16 mouse cellular contexts compared by ENCODE assay signal in genomic region chr6:48821991-48822785, GRCm38 (mm10). TPM values are rescaled to one million over a fixed set of nuclear protein-coding genes. Genes with fewer than 3 reads are reported as not detected.
DNase-seq lines count a peak whose midpoint lies in the region; ATAC-seq and TF ChIP-seq lines count a peak whose summit lies in the region.
"Not testable (repeated sequence)": the region's sequence is repeated elsewhere in the genome, so short reads cannot be mapped to it uniquely, and the experiment has no call there.
"Had no signal": no experiment of that assay in that cellular context is flagged by ENCODE, and none has a peak within 500 bp of the region (broad histone marks: within the 10 kb centered on the region; RNA-seq: fewer than 3 reads in every experiment).

No protein-coding gene starts in this region.

- peak; percentile 38 for TF ChIP-seq CTCF in Patski (IDR thresholded peaks at IDR 0.05)
- TF ChIP-seq CTCF in kidney, adult 2 months (conservative IDR thresholded peaks at IDR 0.05; ENCODE audit: insufficient read depth, insufficient read length, low read depth, low read length); lung, postnatal 0 days (IDR thresholded peaks at IDR 0.05): not testable (repeated sequence)

- not testable (repeated sequence) for TF ChIP-seq POLR2A in kidney, adult 2 months (IDR thresholded peaks at IDR 0.05; ENCODE audit: low read depth, low read length)

- H3K4me1 ChIP-seq in intestine, embryonic 14.5 days (replicated peaks; ENCODE audit: control insufficient read depth, insufficient read depth, low read length); lung, postnatal 0 days (ENCODE audit: insufficient read depth, low read depth, low read length): not testable (repeated sequence)
- peaks cover 15% of the 10 kb centered on the region for H3K4me1 ChIP-seq in kidney, adult 2 months (ENCODE audit: control insufficient read depth, insufficient read depth, low read length)

- not testable (repeated sequence) for H3K4me3 ChIP-seq in intestine, embryonic 14.5 days (ENCODE audit: low read depth, low read length); kidney, adult 2 months (ENCODE audit: insufficient read depth, low read depth, low read length); lung, postnatal 0 days (ENCODE audit: low read depth, low read length)

- in situ Hi-C loops in Patski (cut with MboI; ENCODE audit: low pct_unique_long_range_greater_than_20kb), result not testable (repeated sequence)

- not testable (repeated sequence) for H3K36me3 ChIP-seq in intestine, embryonic 14.5 days (ENCODE audit: control insufficient read depth, insufficient read depth, low read length); kidney, adult 2 months (ENCODE audit: control insufficient read depth, insufficient read depth, low read length); lung, postnatal 0 days (ENCODE audit: insufficient read depth, low read length)

- 85% methylated on average over 7 of the region's 7 CpGs for WGBS in intestine, embryonic 14.5 days
- 56% methylated on average over 7 of the region's 7 CpGs for WGBS in kidney, adult 2 months
- WGBS in lung, postnatal 0 days, result 66% methylated on average over 7 of the region's 7 CpGs

- POLR2A ChIA-PET in Patski (lab: Charles Lee), result interaction anchor here (0.9 to 2.4 kb wide), 5 partner anchors 8 to 195 kb away, joined by 4 to 8 read pairs (median 7); partner anchors contain the start of genes Tmem176a and Tmem176b

- H3K27me3 ChIP-seq in Patski; intestine, embryonic 14.5 days (replicated peaks; ENCODE audit: control insufficient read depth, insufficient read depth, low read length); kidney, adult 2 months (replicated peaks; ENCODE audit: control insufficient read depth, insufficient read depth, low read length); lung, postnatal 0 days (replicated peaks; ENCODE audit: insufficient read depth, low read length): not testable (repeated sequence)

- CTCF ChIA-PET in Patski (lab: Charles Lee), result interaction anchor here (1.1 to 14.5 kb wide), 2 partner anchors 19 to 36 kb away, joined by 4 to 112 read pairs; partner anchors contain the start of genes Tmem176a and Tmem176b

- not testable (repeated sequence) for H3K9me3 ChIP-seq in intestine, embryonic 14.5 days (ENCODE audit: control insufficient read depth, low read length); lung, postnatal 0 days (ENCODE audit: low read length)

- not testable (repeated sequence) for ATAC-seq in Patski; intestine, embryonic 14.5 days (replicated peaks; ENCODE audit: low FRiP score, low TSS enrichment, low read depth); lung, postnatal 0 days

- DNase-seq in Patski (ENCODE audit: low read depth, low spot score), result peak; percentile 35
- peak; percentile 28 for DNase-seq in intestine, embryonic 14.5 days (ENCODE audit: low spot score)
- peak; percentile 86 for DNase-seq in kidney, adult 2 months
- peak; percentile 85 for DNase-seq in kidney, adult 9 months
- peak; percentile 50 for DNase-seq in kidney, postnatal 14 days
- peak; percentile 42 to 68 for DNase-seq in kidney, postnatal 36 days
- peak; percentile 64 for DNase-seq in lung, postnatal 0 days (ENCODE audit: low spot score)
- DNase-seq in lung, postnatal 36 days, result peak; percentile 55

- not testable (repeated sequence) for H3K9ac ChIP-seq in intestine, embryonic 14.5 days (ENCODE audit: low read length); lung, postnatal 0 days (replicated peaks; ENCODE audit: low read depth)

- not testable (repeated sequence) for H3K4me2 ChIP-seq in intestine, embryonic 14.5 days (ENCODE audit: low read length); lung, postnatal 0 days (replicated peaks; ENCODE audit: low read depth, low read length)

- H3K27ac ChIP-seq in intestine, embryonic 14.5 days (ENCODE audit: low read depth); lung, postnatal 0 days (ENCODE audit: low read length): not testable (repeated sequence)
- H3K27ac ChIP-seq in kidney, adult 2 months (ENCODE audit: insufficient read depth, low read depth, low read length), result peak overlapping the region; percentile 57

- not testable (repeated sequence) for TF ChIP-seq EP300 in lung, postnatal 0 days (IDR thresholded peaks at IDR 0.05)

RNA-seq across cellular contexts. Expression of gene Tmem176a, which starts 18.5 kb away (rescaled TPM):
- polyA plus RNA-seq in Patski (2021), result 1,783 TPM
- 171 and 182 TPM in 2 replicates for polyA plus RNA-seq in intestine, embryonic 14.5 days (2014; fragmentation: Nextera tagmentation; extraction: Ambion mirVana)
- polyA plus RNA-seq in kidney, adult 2 months (2012; rRNA removed), result 509 and 544 TPM in 2 replicates
- polyA plus RNA-seq in lung, postnatal 0 days (2015; fragmentation: Nextera tagmentation; extraction: Ambion mirVana), result 485 and 539 TPM in 2 replicates
- polyA plus RNA-seq: G1E had no signal

RNA-seq across cellular contexts. Expression of gene Tmem176b, which starts 19.1 kb away (rescaled TPM):
- polyA plus RNA-seq in Patski (2021), result 2,760 TPM
- 373 and 390 TPM in 2 replicates for polyA plus RNA-seq in intestine, embryonic 14.5 days (2014; fragmentation: Nextera tagmentation; extraction: Ambion mirVana)
- polyA plus RNA-seq in kidney, adult 2 months (2012; rRNA removed), result 1,386 and 1,411 TPM in 2 replicates
- 798 and 806 TPM in 2 replicates for polyA plus RNA-seq in lung, postnatal 0 days (2015; fragmentation: Nextera tagmentation; extraction: Ambion mirVana)
- polyA plus RNA-seq: G1E had no signal

RNA-seq across cellular contexts. Expression of gene Aoc1, which starts 50.5 kb away (rescaled TPM):
- 22.4 TPM for polyA plus RNA-seq in Patski (2021)
- 2.5 and 2.8 TPM in 2 replicates for polyA plus RNA-seq in intestine, embryonic 14.5 days (2014; fragmentation: Nextera tagmentation; extraction: Ambion mirVana)
- polyA plus RNA-seq in kidney, adult 2 months (2012; rRNA removed), result 7.3 and 7.7 TPM in 2 replicates
- polyA plus RNA-seq in lung, postnatal 0 days (2015; fragmentation: Nextera tagmentation; extraction: Ambion mirVana), result 4.4 and 4.9 TPM in 2 replicates
- polyA plus RNA-seq: activated CD4-positive, CD25-positive, alpha-beta regulatory T cell, adult 4 months; embryonic facial prominence, embryonic 12.5 days; forebrain, embryonic 11.5 days; forebrain, embryonic 13.5 days; forebrain, embryonic 15.5 days; G1E had no signal

RNA-seq across cellular contexts. Expression of gene Gimap3, which starts 51.5 kb away (rescaled TPM):
- not detected for polyA plus RNA-seq in Patski (2021)
- 0.19 TPM in 1 of 2 replicates, not detected in the other for polyA plus RNA-seq in intestine, embryonic 14.5 days (2014; fragmentation: Nextera tagmentation; extraction: Ambion mirVana)
- polyA plus RNA-seq in kidney, adult 2 months (2012; rRNA removed), result 3.1 and 10.6 TPM in 2 replicates
- 0.31 and 0.61 TPM in 2 replicates for polyA plus RNA-seq in lung, postnatal 0 days (2015; fragmentation: Nextera tagmentation; extraction: Ambion mirVana)
- polyA plus RNA-seq: embryonic facial prominence, embryonic 10.5 days; embryonic facial prominence, embryonic 12.5 days; embryonic facial prominence, embryonic 14.5 days; forebrain, embryonic 11.5 days; forebrain, embryonic 13.5 days; forebrain, embryonic 15.5 days; G1E had no signal

Comparison
In these comparisons a context has a peak if more than half of its experiments do, and no peak if none do; other contexts are left out.
1. DNase-seq: peak in every context shown above with its lines; median percentile 86 in kidney, adult 2 months; 85 in kidney, adult 9 months; 64 in lung, postnatal 0 days; 55 in kidney, postnatal 36 days; 55 in lung, postnatal 36 days; 50 in kidney, postnatal 14 days; 35 in Patski; 28 in intestine, embryonic 14.5 days.